Mouse (Mus musculus) mesoderm, embryonic 11.5 days (tissue): ENCODE results near the gene Drd4.
A peak's percentile ranks its signal among the peaks of the same experiment; 100 is the strongest.

ENCODE experiments used
- DNase-seq: peaks from one replicate; pipeline ENCODE4 v3.0.0-alpha.2; 2012; ENCODE audit warnings: low read depth, low spot score

Drd4 gene

DNA sequence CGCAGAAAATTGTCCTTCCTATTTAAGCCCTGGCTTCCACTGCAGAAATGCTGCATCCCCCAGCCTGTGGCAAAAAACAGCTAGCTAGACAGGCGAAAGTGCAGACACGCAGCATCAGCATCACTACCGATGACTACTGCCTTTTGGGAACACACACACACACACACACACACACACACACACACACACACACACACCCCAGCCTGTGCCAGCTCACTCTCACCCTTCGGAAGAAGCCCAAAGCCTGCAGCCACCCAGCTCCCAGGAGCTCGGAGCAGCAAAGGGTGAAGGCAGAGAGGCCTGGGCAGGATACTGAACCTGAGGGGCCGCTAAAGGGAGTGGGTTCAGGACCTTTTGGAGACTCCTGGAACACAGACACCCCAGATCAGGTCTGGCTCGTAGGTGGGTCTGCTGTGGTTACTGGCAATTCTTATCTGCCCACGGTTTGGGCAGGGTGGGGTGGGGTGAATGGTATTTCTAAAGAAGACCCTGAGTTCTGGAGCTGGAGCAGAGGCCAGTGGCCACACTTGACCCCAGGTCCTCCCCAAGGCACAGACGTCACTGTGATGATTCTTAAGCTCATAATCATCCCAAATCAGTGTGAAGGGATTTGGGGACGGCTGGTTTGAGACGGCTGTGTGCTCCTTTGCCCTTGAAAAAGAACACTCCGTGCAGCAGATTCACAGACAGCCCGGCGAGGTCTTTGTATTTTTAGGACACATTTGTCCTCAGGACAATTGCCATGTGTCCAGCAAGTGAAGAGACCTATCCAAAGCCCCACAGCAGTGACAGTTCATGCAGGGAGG, 980 bp downstream of the Drd4 start:
- no peak for DNase-seq

GRCm38 (mm10) chr7:141293852-141294471, 2.2 kb downstream of the Drd4 start:
- peak; percentile 64 for DNase-seq

DNA sequence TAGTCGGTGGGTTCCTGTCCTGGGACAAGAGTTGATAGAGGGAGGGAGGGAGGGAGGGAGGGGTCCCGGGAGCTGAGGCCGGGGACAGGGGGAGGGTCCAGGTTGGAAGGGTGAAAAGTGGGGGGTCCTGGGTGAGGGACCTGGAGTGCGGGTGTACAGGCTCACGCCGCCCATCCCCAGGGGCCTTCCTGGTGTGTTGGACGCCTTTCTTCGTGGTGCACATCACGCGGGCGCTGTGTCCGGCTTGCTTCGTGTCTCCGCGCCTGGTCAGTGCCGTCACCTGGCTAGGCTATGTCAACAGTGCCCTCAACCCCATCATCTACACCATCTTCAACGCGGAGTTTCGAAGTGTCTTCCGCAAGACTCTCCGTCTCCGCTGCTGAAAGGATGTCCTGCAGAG, 2.7 kb downstream of the Drd4 start:
- DNase-seq: no peak

DNA sequence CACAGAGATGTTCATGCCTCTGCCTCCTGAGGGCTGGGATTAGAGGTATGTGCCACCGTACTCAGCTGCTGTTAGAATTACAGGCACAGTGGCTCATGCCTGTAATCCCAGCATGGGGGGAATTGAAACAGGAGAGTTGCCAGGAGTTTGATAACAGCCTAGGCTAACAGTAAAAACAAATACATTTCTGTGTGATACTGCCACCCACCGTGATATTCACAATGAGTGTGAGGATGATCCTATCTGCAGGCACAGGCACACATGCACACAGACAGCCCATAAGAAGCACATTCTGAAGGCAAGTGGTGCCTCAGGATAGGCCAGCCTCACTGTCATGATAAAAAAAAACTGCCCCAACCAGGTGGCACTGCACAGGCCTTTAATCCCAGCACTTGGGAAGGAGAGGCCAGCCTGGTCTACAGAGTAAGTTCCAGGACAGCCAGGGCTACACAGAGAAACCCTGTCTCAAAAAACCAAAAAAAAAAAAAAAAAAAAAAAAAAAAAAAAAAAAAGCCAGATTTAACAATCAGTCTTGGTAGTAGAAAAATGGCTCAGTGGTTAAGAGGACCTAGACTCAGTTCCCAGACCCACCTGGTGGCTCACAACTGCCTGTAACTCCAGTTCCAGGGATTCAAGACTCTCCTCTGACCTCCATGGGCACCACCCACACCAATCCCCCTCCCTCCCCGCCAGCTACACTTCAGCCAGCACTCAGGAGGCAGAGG, 6.3 kb downstream of the Drd4 start:
- no peak for DNase-seq

GRCm38 (mm10) chr7:141299175-141299574, 7.4 kb downstream of the Drd4 start:
- DNase-seq: no peak

DNA sequence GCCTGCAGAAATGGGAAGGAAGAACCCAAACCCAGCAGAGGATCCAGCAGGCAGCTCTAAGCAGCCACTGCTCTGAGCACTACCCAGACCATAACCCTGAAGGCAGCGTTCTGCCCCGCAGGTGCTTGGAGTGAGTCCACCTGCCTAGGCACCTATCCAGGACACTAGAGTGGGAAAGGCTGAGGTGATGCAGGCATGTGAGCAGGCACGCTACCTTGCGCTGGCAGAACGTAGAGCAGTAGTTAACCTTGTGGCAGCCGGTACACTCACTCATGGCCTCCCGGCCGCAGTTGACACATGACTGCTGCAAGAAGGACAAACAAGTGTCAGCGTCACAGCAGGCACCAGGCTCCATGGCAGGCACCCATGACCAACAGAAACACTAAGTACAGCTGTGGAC, 9.6 kb downstream of the Drd4 start:
- no peak for DNase-seq

DNA sequence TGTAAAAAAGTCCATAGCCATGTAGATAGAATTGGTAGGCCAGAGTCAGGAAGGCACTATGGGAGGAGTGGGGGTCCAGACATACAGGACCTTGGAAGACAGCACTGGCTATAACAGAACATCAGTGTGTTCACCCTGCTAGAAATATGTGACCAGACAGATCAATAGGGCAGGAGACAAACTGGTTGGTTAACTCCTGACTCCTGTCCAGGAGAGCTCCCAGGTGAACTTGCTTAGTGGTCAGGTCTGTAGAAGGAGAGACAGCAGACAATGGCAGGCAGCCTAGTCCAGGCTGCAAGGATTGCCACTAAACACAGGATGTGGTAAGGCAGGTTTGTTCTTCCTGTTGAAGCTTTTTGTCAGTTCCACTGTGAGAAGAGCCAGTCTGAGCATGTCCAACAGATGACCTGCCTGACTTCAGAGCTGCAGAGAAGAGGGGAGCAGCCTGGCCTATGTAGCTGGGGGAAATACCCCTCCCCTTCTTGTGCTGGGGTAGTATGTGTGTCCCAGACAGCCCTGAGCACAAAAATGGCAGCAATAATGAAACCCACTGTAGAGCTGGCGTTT, 11.0 kb downstream of the Drd4 start:
- DNase-seq: no peak

GRCm38 (mm10) chr7:141304537-141304936, 12.7 kb downstream of the Drd4 start:
- DNase-seq: no peak

GRCm38 (mm10) chr7:141314416-141314815, 22.6 kb downstream of the Drd4 start:
- no peak for DNase-seq

GRCm38 (mm10) chr7:141315076-141315475, 23.3 kb downstream of the Drd4 start:
- no peak for DNase-seq

DNA sequence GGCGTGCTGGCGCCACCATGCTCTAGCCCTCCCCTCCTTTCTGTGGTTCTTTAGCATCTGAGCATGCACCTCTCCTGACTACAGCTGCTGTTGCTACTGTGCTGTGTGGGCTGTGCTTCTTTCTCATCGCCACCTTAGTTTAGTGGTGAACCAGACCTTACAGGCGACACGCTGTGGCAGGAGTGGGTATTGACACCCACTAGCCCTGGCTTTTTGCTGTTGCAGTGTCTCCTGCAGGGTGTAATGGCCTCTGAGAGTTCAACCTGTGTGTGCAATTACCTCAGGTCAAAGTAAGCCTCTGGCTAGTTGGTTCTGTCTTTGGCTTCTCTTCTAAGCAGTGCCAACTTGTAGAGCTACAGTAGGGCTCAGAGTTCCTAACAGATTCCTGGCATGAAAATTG, 24.2 kb downstream of the Drd4 start:
- no peak for DNase-seq

GRCm38 (mm10) chr7:141317619-141318132, 25.9 kb downstream of the Drd4 start:
- DNase-seq: no peak

- DNase-seq: no peak
Observed at GRCm38 (mm10) chr7:141319446-141319845, 27.6 kb downstream of the Drd4 start.

DNA sequence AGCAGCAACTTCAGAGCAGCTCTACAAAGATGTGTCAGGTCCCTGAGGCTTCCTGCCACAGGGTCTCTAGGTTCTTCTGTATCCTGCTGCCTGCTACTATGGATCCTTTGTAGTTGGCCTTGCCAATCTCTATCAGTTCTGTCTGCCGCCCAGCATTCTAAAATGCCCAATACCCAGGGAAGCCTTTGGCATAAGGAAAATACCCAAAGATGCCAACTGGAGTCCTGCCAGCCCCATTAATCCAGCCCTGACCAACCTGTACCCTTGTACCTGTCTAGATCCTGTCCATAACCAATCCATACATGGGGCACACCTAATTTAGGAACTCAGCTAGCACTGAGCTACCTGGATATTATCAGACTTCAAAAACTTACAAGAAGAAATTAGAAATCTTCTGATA, 32.9 kb downstream of the Drd4 start:
- DNase-seq: no peak

DNA sequence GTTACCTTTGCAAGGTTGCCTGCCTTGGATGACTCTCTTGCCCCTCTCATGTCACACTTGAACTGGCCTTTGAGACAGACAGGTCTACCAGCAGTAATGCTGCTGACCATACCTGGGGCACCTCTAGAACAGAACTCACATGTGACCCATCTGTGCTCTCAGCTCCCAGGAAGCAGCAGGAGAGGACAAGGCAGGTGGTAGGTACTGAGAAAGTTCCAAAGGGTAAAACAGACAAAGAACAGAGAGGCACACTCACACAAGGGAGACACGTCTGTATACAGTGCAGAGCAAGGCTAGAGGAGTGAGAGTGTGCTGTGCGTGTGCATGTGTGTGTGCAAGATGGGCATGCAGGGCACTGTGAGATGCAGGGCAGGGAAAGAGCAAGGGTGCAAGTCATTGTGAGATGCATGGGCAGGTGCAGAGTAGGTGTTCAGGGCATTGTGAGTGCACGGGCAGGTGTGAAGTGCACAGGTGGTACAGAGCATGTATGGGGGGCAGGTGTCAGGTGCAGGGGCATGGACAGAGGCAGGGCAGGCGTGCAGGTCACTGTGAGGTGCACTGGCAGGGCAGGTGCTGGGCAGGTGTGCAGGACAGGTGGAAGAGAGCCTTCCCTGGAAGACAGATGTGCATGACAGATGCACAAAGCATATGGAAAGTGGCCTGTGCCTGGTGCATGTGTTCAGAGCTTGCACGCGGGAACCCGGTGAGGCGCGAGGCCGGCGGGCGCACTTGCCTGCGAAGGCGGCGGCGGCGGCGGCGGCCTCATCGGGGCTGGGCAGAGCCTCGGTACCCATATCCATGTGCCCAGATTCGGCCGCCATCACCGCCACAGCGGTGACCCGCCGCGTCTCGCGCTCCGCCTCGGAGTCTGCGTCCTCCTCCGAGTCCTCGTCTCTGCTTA, 35.0 kb downstream of the Drd4 start:
- DNase-seq: peak; percentile 41

GRCm38 (mm10) chr7:141327469-141328372, 35.9 kb downstream of the Drd4 start, which contains the start of the genes Deaf1 and Tmem80:
TSS of gene Deaf1 (minus strand) at chr7:141327690.
TSS of gene Tmem80 (plus strand) at chr7:141327739.
- peak; percentile 98 for DNase-seq

DNA sequence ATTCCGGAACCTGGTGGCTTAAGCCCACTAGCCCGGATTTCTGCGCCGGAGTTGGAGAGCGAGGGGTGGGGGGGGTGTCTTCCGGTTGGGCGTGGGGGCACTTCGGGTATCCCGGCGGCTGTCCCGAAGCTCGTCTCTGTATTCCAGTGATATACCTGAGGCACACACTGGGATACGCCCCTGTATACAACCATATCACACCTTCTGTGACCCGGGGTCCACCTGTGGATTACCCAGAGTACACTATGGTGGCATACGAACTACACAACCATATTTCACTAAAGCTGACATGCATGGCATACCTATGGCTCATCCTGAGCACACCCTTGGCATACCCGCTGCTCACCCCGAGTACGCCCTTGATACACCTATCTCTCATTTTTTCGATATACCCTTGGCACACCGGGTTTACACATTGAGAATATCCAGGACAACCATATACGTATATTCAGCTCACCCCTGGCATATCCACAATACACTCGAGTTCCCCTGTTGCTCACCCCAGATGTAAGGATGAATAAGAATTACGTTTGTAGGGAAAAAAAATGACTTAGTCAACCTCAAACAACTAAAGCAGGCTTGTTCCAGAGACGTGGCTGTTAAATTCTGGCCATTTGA, 36.7 kb downstream of the Drd4 start:
- DNase-seq: no peak

DNA sequence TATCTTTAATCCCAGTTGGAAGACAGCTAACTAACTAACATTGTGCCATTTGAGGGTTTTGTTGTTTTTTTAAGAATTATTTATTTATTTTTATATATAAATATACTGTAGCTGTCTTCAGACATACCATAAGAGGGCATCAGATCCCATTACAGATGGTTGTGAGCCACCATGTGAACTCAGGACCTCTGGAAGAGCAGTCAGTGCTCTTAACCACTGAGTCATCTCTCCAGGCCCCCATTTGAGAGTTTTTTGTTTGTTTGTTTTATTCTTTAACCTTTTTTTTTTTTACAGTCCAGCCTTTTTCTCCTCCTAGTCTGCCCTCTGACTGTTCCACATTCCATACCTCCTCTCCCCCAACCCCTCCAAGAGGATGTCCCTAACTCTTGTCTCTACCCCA, 38.9 kb downstream of the Drd4 start:
- no peak for DNase-seq

GRCm38 (mm10) chr7:141331990-141332389, 40.2 kb downstream of the Drd4 start:
- DNase-seq: no peak
